Mouse (Mus musculus) hindbrain, embryonic 13.5 days (tissue): ENCODE data around the gene Mxd4. TPM values are rescaled to one million over a fixed set of nuclear protein-coding genes. Genes with fewer than 3 reads are reported as not detected.
A peak's percentile ranks its signal among the peaks of the same experiment; 100 is the strongest.

Experiments used
- ATAC-seq: fragments of 200-750 bp; cut with Nextera tagmentation; 2 replicates; pipeline ENCODE4 v1.8.0; 2017; ENCODE audit warnings: moderate TSS enrichment; ENCODE audit not compliant: low FRiP score
- H3K27ac ChIP-seq: fragments of 300-500 bp; sonication (generic); 2 replicates; pipeline ENCODE4 v1.5.1; 2015; ENCODE audit warnings: inconsistent platforms, mild to moderate bottlenecking, moderate library complexity
- H3K27me3 ChIP-seq: fragments of 300-500 bp; sonication (generic); 2 replicates; pipeline ENCODE4 v1.6.1; 2015; ENCODE audit warnings: mild to moderate bottlenecking, inconsistent platforms
- H3K36me3 ChIP-seq: fragments of 300-500 bp; sonication (generic); 2 replicates; pipeline ENCODE4 v1.6.1; 2015; ENCODE audit warnings: mild to moderate bottlenecking, inconsistent platforms
- H3K4me1 ChIP-seq: fragments of 300-500 bp; sonication (generic); replicated peaks from 2 replicates; pipeline ENCODE4 v1.6.1; 2015; ENCODE audit warnings: inconsistent platforms
- H3K4me2 ChIP-seq: fragments of 300-500 bp; sonication (generic); 2 replicates; pipeline ENCODE4 v1.6.1; 2015; ENCODE audit warnings: inconsistent platforms, mild to moderate bottlenecking, moderate library complexity
- H3K4me3 ChIP-seq: fragments of 300-500 bp; sonication (generic); 2 replicates; pipeline ENCODE4 v1.5.1; 2015; ENCODE audit warnings: mild to moderate bottlenecking, inconsistent platforms
- H3K9ac ChIP-seq: fragments of 300-500 bp; sonication (generic); 2 replicates; pipeline ENCODE4 v1.6.1; 2015; ENCODE audit warnings: mild to moderate bottlenecking, inconsistent platforms
- H3K9me3 ChIP-seq: fragments of 300-500 bp; sonication (generic); 2 replicates; pipeline ENCODE4 v1.6.1; 2016; ENCODE audit warnings: inconsistent platforms
- WGBS: fragments of 180-500 bp; shearing (Covaris S2); methylation state at CpG from one replicate; pipeline ENCODE4 v1.1.7; 2015; 5-methylcytosine and 5-hydroxymethylcytosine counted together
- polyA plus RNA-seq: library from polyadenylated mRNA; unstranded; fragments of >200 nt; fragmentation: Nextera tagmentation; extraction: Ambion mirVana; gene quantifications from 2 replicates; pipeline ENCODE4 v1.2.1, GENCODE M21; 2015

Gene Mxd4
- polyA plus RNA-seq, 1 experiment from 2014 or later = 33.6 TPM

DNA sequence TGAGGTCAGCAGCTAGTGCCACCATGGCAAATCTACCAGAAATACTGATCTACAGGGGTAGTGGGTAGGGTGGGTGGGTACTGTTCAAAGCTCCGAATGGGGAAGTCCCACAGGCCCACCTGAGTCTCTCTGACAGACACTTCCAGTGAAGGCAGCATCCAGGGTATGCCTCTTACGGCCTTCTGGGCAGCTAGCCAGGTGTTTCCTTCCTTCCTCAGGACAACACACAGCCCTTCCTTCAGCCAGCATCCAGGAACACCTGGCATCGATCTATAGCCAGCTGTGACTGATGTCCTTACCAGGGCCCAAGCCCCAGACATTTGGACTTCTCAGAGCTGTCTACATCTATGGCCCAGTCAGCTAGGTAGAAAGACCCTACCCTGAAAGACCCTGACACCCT, 5.0 kb downstream of the Mxd4 start:
- Histone ChIP-seq H3K4me1 (peaks cover 53% of the 10 kb centered on the region), H3K4me3 (no peak overlapping the region), H3K27me3 (no peaks in the 10 kb centered on the region), H3K9ac (no peak overlapping the region), H3K9me3 (no peaks in the 10 kb centered on the region), H3K27ac (no peak overlapping the region), H3K4me2 (no peak overlapping the region), H3K36me3 (peaks cover 56% of the 10 kb centered on the region)
- 86% methylated on average over 3 of the region's 3 CpGs for WGBS
- ATAC-seq = no peak

DNA sequence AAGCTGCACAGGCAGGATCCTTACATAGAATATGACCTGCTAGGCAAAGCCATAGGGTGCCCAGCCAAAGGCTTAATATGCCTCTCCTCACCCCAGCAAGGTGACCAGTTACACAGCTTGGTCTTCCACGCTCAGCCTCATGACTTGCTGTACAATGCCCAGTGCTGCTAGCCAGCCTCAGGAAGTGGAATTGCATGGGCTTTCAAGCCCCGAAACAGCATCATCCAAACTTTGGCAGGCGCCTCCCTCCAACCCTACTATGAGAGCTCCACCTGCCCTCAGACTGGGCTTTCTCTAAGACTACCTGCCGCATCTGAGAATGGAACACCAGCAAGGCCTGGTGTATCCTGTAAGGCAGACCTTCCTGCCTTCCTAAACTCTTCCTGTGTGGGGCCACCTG, 9.7 kb downstream of the Mxd4 start:
- H3K4me1 ChIP-seq = peaks cover 13% of the 10 kb centered on the region
- no peak overlapping the region for H3K4me3 ChIP-seq
- no peak overlapping the region for H3K9ac ChIP-seq
- no peak overlapping the region for H3K4me2 ChIP-seq
- no peak for ATAC-seq
- peaks cover 89% of the 10 kb centered on the region for H3K36me3 ChIP-seq
- H3K27ac ChIP-seq = no peak overlapping the region
- no peaks in the 10 kb centered on the region for H3K27me3 ChIP-seq
- whole genome bisulfite sequencing = 93% methylated on average over 4 of the region's 4 CpGs
- no peaks in the 10 kb centered on the region for H3K9me3 ChIP-seq

DNA sequence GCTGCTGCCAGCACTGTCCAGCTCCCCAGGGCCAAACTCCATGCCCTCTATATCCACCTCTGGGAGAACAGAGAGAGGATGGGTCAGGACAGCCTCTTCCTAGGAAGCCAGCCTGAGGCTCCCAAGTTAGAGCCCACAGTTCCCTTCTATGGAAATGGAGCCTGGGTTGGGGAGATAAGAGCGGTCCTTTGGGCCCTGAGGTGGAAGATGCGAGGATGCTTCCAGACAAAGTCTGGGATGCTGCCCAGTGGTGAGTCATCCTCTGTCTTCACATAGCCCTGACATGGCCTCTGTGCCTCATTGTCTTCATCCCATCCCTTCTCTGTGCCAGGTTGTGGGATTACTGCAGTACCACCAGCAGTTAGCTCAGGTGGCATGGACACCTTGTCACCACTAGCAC, 10.4 kb downstream of the Mxd4 start:
- no peak overlapping the region for H3K4me2 ChIP-seq
- H3K9ac ChIP-seq = peak overlapping the region; percentile 13; the same call in 1 of the 2 replicates
- H3K4me1 ChIP-seq = peaks cover 6% of the 10 kb centered on the region; the same call in 1 of the 2 replicates
- peaks cover 87% of the 10 kb centered on the region for H3K36me3 ChIP-seq
- 97% methylated on average over 2 of the region's 2 CpGs for WGBS
- H3K27me3 ChIP-seq = no peaks in the 10 kb centered on the region
- no peak overlapping the region for H3K27ac ChIP-seq
- H3K4me3 ChIP-seq = no peak overlapping the region
- no peaks in the 10 kb centered on the region for H3K9me3 ChIP-seq
- ATAC-seq = no peak

DNA sequence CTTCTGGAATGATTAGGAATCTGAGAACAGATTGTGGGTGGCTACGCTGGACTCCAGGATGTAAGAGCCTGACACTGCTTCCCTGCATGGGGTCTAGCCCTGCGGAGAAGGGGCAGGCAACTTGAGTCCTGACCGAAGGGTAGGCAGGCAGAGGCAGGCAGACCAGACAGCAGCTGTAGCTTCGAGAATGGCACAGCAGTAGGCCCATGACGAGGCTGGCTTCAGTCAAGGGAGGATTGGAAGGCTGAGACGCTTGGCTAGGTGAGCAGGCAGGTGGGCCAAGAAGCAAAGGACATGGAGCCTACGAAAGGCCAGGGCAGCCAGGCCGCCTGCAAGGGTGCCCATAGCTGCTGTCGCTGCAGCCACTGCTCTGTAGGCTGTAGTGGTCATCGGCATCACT, 10.8 kb downstream of the Mxd4 start:
- Histone ChIP-seq H3K27me3 (no peaks in the 10 kb centered on the region), H3K4me1 (peaks cover 2% of the 10 kb centered on the region; the same call in 1 of the 2 replicates), H3K4me2 (no peak overlapping the region), H3K36me3 (peaks cover 87% of the 10 kb centered on the region), H3K4me3 (no peak overlapping the region), H3K9ac (peak overlapping the region; percentile 13; the same call in 1 of the 2 replicates), H3K27ac (no peak overlapping the region), H3K9me3 (no peaks in the 10 kb centered on the region)
- WGBS = 63% methylated on average over 10 of the region's 10 CpGs
- ATAC-seq = no peak

DNA sequence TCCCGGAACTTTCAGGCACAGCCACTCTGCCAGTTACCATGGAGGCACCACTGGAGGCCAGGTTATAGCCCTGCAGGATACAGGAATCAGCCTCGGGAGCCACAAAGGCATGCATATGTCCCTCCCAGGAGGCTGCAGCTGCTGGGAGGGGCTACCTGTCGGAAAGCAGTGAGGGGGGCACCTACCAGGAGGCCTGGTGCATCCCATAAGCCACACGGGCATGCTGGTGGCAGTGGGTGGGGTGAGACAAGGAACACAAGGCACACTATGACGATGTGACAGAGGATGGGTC, 12.2 kb downstream of the Mxd4 start:
- Histone ChIP-seq H3K9ac (peak overlapping the region; percentile 19; the same call in 1 of the 2 replicates), H3K4me1 (no peaks in the 10 kb centered on the region), H3K36me3 (peaks cover 79% of the 10 kb centered on the region), H3K4me3 (no peak overlapping the region), H3K27me3 (no peaks in the 10 kb centered on the region), H3K27ac (no peak overlapping the region), H3K9me3 (no peaks in the 10 kb centered on the region), H3K4me2 (no peak overlapping the region)
- 16% methylated on average over 5 of the region's 5 CpGs for WGBS
- no peak for ATAC-seq

DNA sequence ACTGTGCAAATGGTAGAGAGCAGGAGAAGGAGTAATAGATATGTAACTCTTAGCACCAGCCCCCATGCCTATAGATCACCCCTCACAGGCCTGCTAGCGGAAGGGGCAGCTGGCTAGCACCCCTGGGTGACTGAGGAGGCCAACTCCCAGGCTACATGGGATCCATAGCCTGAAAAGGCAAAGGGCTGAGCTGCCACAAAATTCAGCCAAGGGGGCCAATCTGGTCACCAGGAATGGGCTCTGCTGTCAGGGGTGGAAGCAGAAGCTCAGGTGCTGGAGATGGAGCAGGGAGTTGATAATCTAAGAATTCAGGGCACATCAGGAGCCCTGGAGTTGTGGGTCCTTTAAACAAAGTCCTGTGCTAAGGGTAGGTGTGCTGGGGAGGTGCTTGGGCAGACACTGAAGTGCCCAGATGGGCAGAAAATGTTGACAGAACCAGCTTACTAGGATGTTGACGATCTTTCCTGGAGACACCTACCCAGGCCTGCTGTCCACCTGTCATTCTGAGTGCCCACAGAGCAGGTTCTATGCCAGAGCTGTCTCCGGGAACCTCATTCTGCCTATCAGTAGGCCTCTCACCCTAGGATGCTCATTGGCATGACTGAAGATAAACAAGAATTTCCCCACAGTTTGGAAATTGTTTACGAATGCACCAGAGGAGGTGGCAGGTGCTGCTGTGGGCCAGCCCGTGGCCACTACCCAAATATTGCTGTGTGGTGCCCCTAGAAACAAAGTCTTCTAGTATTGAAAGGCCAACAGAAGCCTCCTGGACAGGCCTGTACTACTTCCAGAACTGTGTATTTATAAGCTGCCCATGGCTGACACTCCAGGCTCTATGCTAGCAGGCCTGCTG, 12.7 kb downstream of the Mxd4 start:
- 63% methylated on average over 5 of the region's 5 CpGs for WGBS
- peaks cover 74% of the 10 kb centered on the region for H3K36me3 ChIP-seq
- no peak overlapping the region for H3K9ac ChIP-seq
- no peak overlapping the region for H3K27ac ChIP-seq
- 0 out of 2 replicates have a peak, but pooled peaks cover 3% of the 10 kb centered on the region for H3K4me1 ChIP-seq
- H3K9me3 ChIP-seq = no peaks in the 10 kb centered on the region
- ATAC-seq = no peak
- H3K4me2 ChIP-seq = no peak overlapping the region
- no peaks in the 10 kb centered on the region for H3K27me3 ChIP-seq
- H3K4me3 ChIP-seq = no peak overlapping the region

DNA sequence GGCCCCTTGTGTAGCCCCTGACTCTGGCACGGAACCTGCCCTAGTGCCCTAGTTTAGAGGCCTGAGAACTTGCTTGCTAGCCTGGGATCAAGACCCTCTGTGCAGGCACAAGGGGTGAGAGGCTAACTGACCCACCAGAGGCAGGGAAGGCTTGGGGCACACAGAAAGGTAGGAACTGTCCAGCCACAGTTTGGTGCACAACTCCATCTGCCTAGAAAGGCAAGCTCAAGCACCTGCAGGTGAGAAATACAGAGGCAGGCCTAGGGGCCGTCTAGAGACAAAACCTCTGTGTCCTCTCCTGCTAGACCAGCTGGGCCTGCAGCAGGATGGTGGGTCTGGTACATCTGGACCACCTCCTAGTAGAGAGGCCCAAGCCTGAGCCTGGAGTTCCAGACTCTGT, 13.5 kb downstream of the Mxd4 start:
- no peak overlapping the region for H3K27ac ChIP-seq
- 87% methylated on average over 2 of the region's 2 CpGs for WGBS
- H3K36me3 ChIP-seq = peaks cover 70% of the 10 kb centered on the region
- H3K4me2 ChIP-seq = no peak overlapping the region
- 0 out of 2 replicates have a peak, but pooled peaks cover 4% of the 10 kb centered on the region for H3K4me1 ChIP-seq
- no peak overlapping the region for H3K4me3 ChIP-seq
- no peak for ATAC-seq
- H3K9ac ChIP-seq = no peak overlapping the region
- H3K9me3 ChIP-seq = no peaks in the 10 kb centered on the region
- H3K27me3 ChIP-seq = no peaks in the 10 kb centered on the region

DNA sequence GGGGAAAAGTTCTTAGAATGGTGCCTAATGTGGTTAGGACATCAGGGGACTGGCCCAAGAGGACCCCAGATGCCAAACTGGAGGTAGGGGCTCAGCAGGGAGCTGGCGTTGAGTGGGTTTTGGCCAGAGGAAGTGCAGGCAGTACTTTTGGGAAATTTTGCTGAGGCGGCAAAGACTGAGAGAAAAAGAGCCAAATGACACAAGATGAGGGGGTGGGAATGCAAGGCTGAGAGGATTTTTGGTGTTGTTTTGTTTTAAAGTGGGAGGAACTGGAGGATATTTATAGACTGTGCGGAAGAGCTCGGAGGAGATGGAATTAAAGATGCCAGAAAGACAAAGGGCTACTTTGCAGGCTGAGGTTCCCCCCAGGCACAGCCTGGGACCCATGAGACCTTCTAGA, 16.8 kb downstream of the Mxd4 start:
- 76% methylated on average over 4 of the region's 4 CpGs for WGBS
- no peak overlapping the region for H3K9ac ChIP-seq
- peaks cover 38% of the 10 kb centered on the region for H3K36me3 ChIP-seq
- no peak for ATAC-seq
- H3K4me2 ChIP-seq = no peak overlapping the region
- H3K27ac ChIP-seq = no peak overlapping the region
- H3K4me3 ChIP-seq = no peak overlapping the region
- no peaks in the 10 kb centered on the region for H3K9me3 ChIP-seq
- H3K4me1 ChIP-seq = peaks cover 11% of the 10 kb centered on the region
- no peaks in the 10 kb centered on the region for H3K27me3 ChIP-seq

DNA sequence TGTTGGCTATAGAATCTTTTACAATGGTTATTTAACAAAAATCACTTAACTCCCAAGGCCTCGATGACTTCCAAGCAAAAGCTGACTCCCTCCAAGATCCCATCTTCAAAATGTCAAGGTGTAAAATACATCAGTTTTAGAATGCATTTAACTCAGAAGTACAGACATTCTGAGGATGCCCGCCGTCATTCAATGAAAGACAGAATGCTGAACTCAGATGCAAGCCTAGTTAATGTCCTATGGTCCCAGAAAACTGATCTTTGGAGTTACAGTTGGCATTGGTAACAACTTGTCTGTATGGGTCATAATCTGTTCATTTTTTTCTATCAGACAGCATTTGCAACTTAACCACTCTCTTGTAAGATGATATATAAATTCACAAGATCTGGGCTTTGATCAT, 17.6 kb downstream of the Mxd4 start:
- no peaks in the 10 kb centered on the region for H3K27me3 ChIP-seq
- peak overlapping the region; percentile 68 for H3K9ac ChIP-seq
- peak overlapping the region; percentile 72 for H3K4me3 ChIP-seq
- peak overlapping the region; percentile 95 for H3K27ac ChIP-seq
- peaks cover 12% of the 10 kb centered on the region for H3K4me1 ChIP-seq
- 89% methylated on average over 3 of the region's 3 CpGs for WGBS
- H3K4me2 ChIP-seq = peak overlapping the region; percentile 63
- no peak for ATAC-seq
- H3K36me3 ChIP-seq = peaks cover 31% of the 10 kb centered on the region
- no peaks in the 10 kb centered on the region for H3K9me3 ChIP-seq

DNA sequence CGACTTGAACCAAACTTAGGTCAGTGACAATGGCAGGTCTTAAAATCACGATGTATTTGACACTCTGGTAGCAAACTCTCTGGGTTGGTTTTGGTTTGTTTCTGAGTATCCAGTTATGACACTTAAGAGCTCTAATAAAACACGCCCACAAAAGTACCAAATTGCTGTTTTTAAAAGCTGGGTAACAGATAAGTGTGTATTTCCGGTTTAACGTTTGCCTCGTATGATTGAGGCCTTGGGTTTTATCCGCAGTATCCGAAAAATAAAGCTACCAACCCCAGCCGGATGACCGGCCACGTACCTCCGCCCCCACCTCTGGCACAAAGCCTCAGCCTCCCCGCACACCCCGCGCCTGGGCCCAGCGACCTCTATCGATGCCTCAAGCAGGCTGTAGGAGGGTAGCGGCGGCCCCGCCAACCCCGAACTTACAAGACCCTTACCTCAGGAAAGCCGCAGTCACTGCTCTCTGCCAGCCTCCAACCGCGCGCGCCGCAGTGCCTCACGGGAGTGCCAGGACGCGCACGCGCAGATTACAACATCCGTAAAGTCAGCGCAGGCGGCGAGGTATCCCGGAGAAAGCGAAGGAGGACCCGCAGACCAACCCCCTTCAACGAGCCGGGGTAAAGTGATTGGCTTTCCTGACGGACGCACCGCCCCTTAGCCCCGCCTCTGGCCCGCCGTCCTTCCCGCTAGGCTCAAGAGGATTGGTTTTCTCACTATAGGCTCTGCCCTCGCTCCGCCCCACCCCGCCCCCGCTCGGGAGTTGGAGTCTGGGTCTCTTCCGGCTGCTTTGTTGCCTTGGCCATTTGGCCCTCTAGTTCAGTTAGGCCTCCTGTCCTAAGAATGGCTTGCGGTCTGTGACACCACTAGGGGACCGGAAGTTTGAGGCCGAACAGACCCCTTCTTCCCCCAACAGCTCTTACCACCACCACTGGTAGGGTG, 18.3 kb downstream of the Mxd4 start, which contains the start of the genes Poln and Haus3:
Gene Poln (minus strand): TSS at position 499 of the 942 bp plus-strand sequence.
Gene Haus3 (minus strand): TSS at position 578 of the 942 bp plus-strand sequence.
- ATAC-seq = peak; percentile 100
- H3K27me3 ChIP-seq = no peaks in the 10 kb centered on the region
- H3K9ac ChIP-seq = peak within 1 kb of the TSS; percentile 86
- H3K36me3 ChIP-seq = peaks cover 23% of the 10 kb centered on the region
- under 1% methylated on average over 57 of the region's 57 CpGs for WGBS
- peak within 1 kb of the TSS; percentile 95 for H3K27ac ChIP-seq
- peaks cover 15% of the 10 kb centered on the region for H3K4me1 ChIP-seq
- no peaks in the 10 kb centered on the region for H3K9me3 ChIP-seq
- peak within 1 kb of the TSS; percentile 63 for H3K4me2 ChIP-seq
- peak within 1 kb of the TSS; percentile 72 for H3K4me3 ChIP-seq

DNA sequence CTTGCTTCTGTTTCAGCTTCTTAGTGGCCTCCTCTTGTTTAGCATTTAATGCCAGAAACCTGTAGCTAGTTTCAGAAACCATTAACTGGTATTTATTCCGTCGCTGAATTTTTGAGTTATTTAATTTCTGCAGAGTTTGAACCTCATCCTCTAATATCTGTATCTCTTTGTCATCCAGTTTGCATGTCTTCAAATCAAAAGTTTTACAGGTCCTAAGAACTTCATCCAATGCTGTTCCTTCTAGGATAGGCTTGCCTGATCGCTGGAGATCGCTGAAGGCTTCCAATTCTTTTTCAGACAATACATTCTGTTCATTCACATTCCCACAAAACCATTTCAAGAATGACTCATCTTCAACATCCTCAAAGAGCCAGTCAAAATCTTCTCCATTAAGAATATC, 19.7 kb downstream of the Mxd4 start:
- no peak overlapping the region; the same call in 1 of the 2 replicates for H3K4me2 ChIP-seq
- WGBS = 82% methylated on average over 4 of the region's 4 CpGs

DNA sequence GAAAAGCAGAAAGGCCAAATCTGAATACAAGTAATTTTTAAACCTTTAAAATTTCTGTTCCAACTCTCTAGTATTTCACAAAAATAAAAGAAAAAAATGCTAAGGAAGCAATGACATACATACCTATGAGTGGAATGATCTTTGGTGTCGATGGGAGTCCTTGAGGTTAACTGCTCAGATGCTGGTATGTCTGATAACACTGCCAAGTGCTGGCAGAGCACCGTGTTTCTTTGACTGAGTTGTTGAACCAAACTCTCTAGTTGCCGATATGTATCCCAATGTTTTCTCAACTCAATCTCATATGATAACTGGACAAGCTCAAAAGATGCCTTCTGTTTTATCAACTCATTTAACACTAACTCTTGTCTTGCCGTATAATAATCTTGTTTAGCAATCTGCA, 21.7 kb downstream of the Mxd4 start:
- peaks cover 3% of the 10 kb centered on the region; the same call in 1 of the 2 replicates for H3K36me3 ChIP-seq
- H3K9ac ChIP-seq = no peak overlapping the region
- no peaks in the 10 kb centered on the region for H3K9me3 ChIP-seq
- 91% methylated on average over 4 of the region's 4 CpGs for WGBS
- no peak overlapping the region for H3K27ac ChIP-seq
- no peak for ATAC-seq
- H3K4me3 ChIP-seq = no peak overlapping the region
- peaks cover 15% of the 10 kb centered on the region for H3K4me1 ChIP-seq
- H3K27me3 ChIP-seq = no peaks in the 10 kb centered on the region
- no peak overlapping the region for H3K4me2 ChIP-seq

More for the DNA sequence above, 19.7 kb downstream of the Mxd4 start:
- no peak for ATAC-seq
- Histone ChIP-seq H3K4me3 (no peak overlapping the region), H3K4me1 (peaks cover 15% of the 10 kb centered on the region), H3K9ac (no peak overlapping the region), H3K36me3 (peaks cover 13% of the 10 kb centered on the region), H3K9me3 (no peaks in the 10 kb centered on the region), H3K27ac (no peak overlapping the region), H3K27me3 (no peaks in the 10 kb centered on the region)
